Mouse (Mus musculus): ENCODE data around the gene Gm10031.
A peak's percentile ranks its signal among the peaks of the same experiment; 100 is the strongest.

DNA sequence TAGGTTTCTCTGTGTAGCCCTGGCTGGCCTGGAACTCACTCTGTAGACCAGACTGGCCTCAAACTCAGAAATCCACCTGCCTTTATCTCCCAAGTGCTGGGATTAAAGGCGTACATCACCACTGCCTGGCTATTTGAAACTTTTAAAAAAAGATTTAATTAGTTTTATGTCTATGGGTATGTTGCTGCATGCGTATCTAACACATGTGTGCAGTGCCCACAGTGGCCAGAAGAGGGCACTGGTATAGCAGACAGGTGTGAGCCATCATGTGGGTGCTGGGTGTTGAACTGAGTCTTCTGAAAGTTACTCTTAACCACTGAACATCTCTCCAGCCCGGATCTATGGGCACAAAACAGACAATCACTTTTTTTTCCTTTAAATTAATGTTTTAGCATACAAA is 42.3 kb downstream of the Gm10031 start:
- peak; percentile 67 for TF ChIP-seq CTCF (IDR thresholded peaks at IDR 0.05; ENCODE audit: low read depth)
- TF ChIP-seq EP300 (IDR thresholded peaks at IDR 0.05; ENCODE audit: low read depth), result no peak
